Mouse (Mus musculus): Measurements from ENCODE around the gene Rab3a. TPM values are rescaled to one million over a fixed set of nuclear protein-coding genes. Genes with fewer than 3 reads are reported as not detected.
A peak's percentile ranks its signal among the peaks of the same experiment; 100 is the strongest.

Rab3a gene
- polyA plus RNA-seq, 2 experiments, result 1.6 to 2.7 TPM

GRCm38 (mm10) chr8:70713991-70714390, 40.5 kb upstream of the Rab3a start:
- no peak overlapping the region for H3K27ac ChIP-seq
- H3K9ac ChIP-seq (replicated peaks), result no peak overlapping the region
- no peak for TF ChIP-seq EP300 (IDR thresholded peaks at IDR 0.05; ENCODE audit: low read depth)
- no peak for TF ChIP-seq CTCF (IDR thresholded peaks at IDR 0.05; ENCODE audit: low read depth)
- no peaks in the 10 kb centered on the region for H3K4me1 ChIP-seq (replicated peaks; ENCODE audit: control insufficient read depth in 2 of 2, insufficient read depth in 2 of 2, low read length in 1 of 2)
- no peaks in the 10 kb centered on the region; the same call in 1 of the 2 replicates for H3K27me3 ChIP-seq (ENCODE audit: control insufficient read depth, insufficient read depth, low read length)
- no peak overlapping the region for H3K4me2 ChIP-seq (ENCODE audit: low read depth)
- ATAC-seq (ENCODE audit: insufficient read depth) (no peak), DNase-seq (ENCODE audit: low read depth in 3 of 3, low spot score in 3 of 3) (no peak)
- no peaks in the 10 kb centered on the region for H3K36me3 ChIP-seq (replicated peaks; ENCODE audit: control insufficient read depth, insufficient read depth, low read depth)
- H3K4me3 ChIP-seq (ENCODE audit: insufficient read depth in 1 of 2, low read depth in 2 of 2, low read length in 2 of 2), result no peak overlapping the region
- 71% methylated on average over 7 of the region's 7 CpGs for WGBS (ENCODE audit: insufficient replicate concordance)
- no peaks in the 10 kb centered on the region for H3K9me3 ChIP-seq (ENCODE audit: control insufficient read depth, low read length)

DNA sequence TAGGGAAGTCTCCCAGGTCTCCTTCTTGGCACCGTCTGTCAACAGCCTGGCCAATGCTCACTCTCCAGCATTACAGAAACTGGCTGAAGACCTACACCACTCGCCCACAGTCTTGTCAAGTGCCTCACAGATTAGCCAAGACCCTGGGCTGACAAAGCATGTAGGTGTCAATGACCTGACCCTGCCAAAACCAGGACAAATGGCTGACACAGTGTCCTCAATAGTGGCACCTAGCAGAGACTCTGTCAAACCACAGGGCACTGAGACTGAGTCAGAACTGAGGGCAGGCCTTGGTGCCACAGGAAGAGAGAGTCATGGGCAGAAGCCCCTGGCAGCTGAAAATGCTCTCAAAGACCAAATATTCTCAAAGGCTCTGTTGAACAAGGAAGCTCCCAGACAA, 39.4 kb upstream of the Rab3a start:
- TF ChIP-seq CTCF (IDR thresholded peaks at IDR 0.05; ENCODE audit: low read depth), result no peak
- no peak for TF ChIP-seq EP300 (IDR thresholded peaks at IDR 0.05; ENCODE audit: low read depth)
- Histone ChIP-seq H3K9ac (replicated peaks) (no peak overlapping the region), H3K27ac (no peak overlapping the region), H3K36me3 (replicated peaks; ENCODE audit: control insufficient read depth, insufficient read depth, low read depth) (no peaks in the 10 kb centered on the region), H3K9me3 (ENCODE audit: control insufficient read depth, low read length) (no peaks in the 10 kb centered on the region), H3K4me1 (replicated peaks; ENCODE audit: control insufficient read depth in 2 of 2, insufficient read depth in 2 of 2, low read length in 1 of 2) (no peaks in the 10 kb centered on the region), H3K4me2 (ENCODE audit: low read depth) (no peak overlapping the region), H3K27me3 (ENCODE audit: control insufficient read depth, insufficient read depth, low read length) (no peaks in the 10 kb centered on the region; the same call in 1 of the 2 replicates), H3K4me3 (ENCODE audit: insufficient read depth in 1 of 2, low read depth in 2 of 2, low read length in 2 of 2) (no peak overlapping the region)
- DNase-seq (ENCODE audit: low read depth in 3 of 3, low spot score in 3 of 3) (no peak), ATAC-seq (ENCODE audit: insufficient read depth) (no peak)
- 41% methylated on average over 2 of the region's 2 CpGs for WGBS (ENCODE audit: insufficient replicate concordance)

GRCm38 (mm10) chr8:70716521-70717400, 37.7 kb upstream of the Rab3a start:
- Histone ChIP-seq H3K4me1 (replicated peaks; ENCODE audit: control insufficient read depth in 2 of 2, insufficient read depth in 2 of 2, low read length in 1 of 2) (no peaks in the 10 kb centered on the region), H3K27ac (no peak overlapping the region), H3K36me3 (replicated peaks; ENCODE audit: control insufficient read depth, insufficient read depth, low read depth) (no peaks in the 10 kb centered on the region), H3K27me3 (ENCODE audit: control insufficient read depth, insufficient read depth, low read length) (no peaks in the 10 kb centered on the region; the same call in 1 of the 2 replicates), H3K4me2 (ENCODE audit: low read depth) (no peak overlapping the region), H3K9me3 (ENCODE audit: control insufficient read depth, low read length) (no peaks in the 10 kb centered on the region), H3K4me3 (ENCODE audit: insufficient read depth in 1 of 2, low read depth in 2 of 2, low read length in 2 of 2) (no peak overlapping the region), H3K9ac (replicated peaks) (no peak overlapping the region)
- WGBS (ENCODE audit: insufficient replicate concordance), result 69% methylated on average over 40 of the region's 40 CpGs
- ATAC-seq (ENCODE audit: insufficient read depth), result no peak
- no peak for DNase-seq (ENCODE audit: low read depth in 3 of 3, low spot score in 3 of 3)
- TF ChIP-seq CTCF (IDR thresholded peaks at IDR 0.05; ENCODE audit: low read depth) (no peak), EP300 (IDR thresholded peaks at IDR 0.05; ENCODE audit: low read depth) (no peak)

- Histone ChIP-seq H3K9ac (replicated peaks) (no peak within 1 kb of the TSS), H3K27ac (no peak within 1 kb of the TSS), H3K4me2 (ENCODE audit: low read depth) (no peak within 1 kb of the TSS), H3K27me3 (ENCODE audit: control insufficient read depth, insufficient read depth, low read length) (no peaks in the 10 kb centered on the region; the same call in 1 of the 2 replicates), H3K4me3 (ENCODE audit: insufficient read depth in 1 of 2, low read depth in 2 of 2, low read length in 2 of 2) (no peak within 1 kb of the TSS), H3K9me3 (ENCODE audit: control insufficient read depth, low read length) (no peaks in the 10 kb centered on the region), H3K36me3 (replicated peaks; ENCODE audit: control insufficient read depth, insufficient read depth, low read depth) (no peaks in the 10 kb centered on the region), H3K4me1 (replicated peaks; ENCODE audit: control insufficient read depth in 2 of 2, insufficient read depth in 2 of 2, low read length in 1 of 2) (no peaks in the 10 kb centered on the region)
- TF ChIP-seq EP300 (IDR thresholded peaks at IDR 0.05; ENCODE audit: low read depth), result no peak
- peak; percentile 97 for TF ChIP-seq CTCF (IDR thresholded peaks at IDR 0.05; ENCODE audit: low read depth)
- peak; percentile 46; the same call in 1 of the 2 replicates for ATAC-seq (ENCODE audit: insufficient read depth)
- peak in 1 of 3 experiments; percentile 23 for DNase-seq (ENCODE audit: low read depth in 3 of 3, low spot score in 3 of 3)
- WGBS (ENCODE audit: insufficient replicate concordance), result 2% methylated on average over 19 of the region's 19 CpGs
Observed at GRCm38 (mm10) chr8:70718297-70718696, 36.2 kb upstream of the Rab3a start, which contains the start of gene Gm3336. Gm3336 (plus strand) TSS chr8:70718543.

DNA sequence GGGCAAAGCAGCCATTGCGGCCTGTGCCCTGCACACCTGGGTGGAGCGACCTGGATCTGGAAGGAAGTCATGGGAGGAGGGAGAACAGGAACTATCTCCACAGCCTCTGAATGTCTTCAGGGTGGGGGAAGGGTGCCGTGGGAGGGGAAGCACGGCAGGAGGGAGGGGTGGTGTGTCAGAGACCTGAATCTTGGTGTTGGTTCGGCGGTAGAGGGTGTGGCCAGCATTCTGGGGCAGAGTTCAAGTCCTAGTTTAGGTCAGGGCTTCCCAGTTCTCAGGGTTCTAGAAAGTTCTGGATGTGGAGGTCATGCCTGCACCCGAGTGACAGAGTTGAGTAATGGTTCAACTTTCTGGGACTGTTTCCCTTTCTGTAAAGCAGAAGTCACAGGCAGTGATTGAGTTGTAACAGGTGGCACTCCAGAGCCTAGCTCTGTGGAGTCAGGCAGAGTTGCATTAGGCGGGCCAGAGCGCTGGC, 34.6 kb upstream of the Rab3a start:
- H3K4me2 ChIP-seq (ENCODE audit: low read depth), result no peak overlapping the region
- no peak overlapping the region for H3K4me3 ChIP-seq (ENCODE audit: insufficient read depth in 1 of 2, low read depth in 2 of 2, low read length in 2 of 2)
- H3K4me1 ChIP-seq (replicated peaks; ENCODE audit: control insufficient read depth in 2 of 2, insufficient read depth in 2 of 2, low read length in 1 of 2), result no peaks in the 10 kb centered on the region
- no peak for TF ChIP-seq EP300 (IDR thresholded peaks at IDR 0.05; ENCODE audit: low read depth)
- TF ChIP-seq CTCF (IDR thresholded peaks at IDR 0.05; ENCODE audit: low read depth), result no peak
- H3K27ac ChIP-seq, result no peak overlapping the region
- no peaks in the 10 kb centered on the region for H3K36me3 ChIP-seq (replicated peaks; ENCODE audit: control insufficient read depth, insufficient read depth, low read depth)
- H3K9ac ChIP-seq (replicated peaks), result no peak overlapping the region
- DNase-seq (ENCODE audit: low read depth in 3 of 3, low spot score in 3 of 3), result no peak
- WGBS (ENCODE audit: insufficient replicate concordance), result 28% methylated on average over 9 of the region's 9 CpGs
- no peaks in the 10 kb centered on the region for H3K9me3 ChIP-seq (ENCODE audit: control insufficient read depth, low read length)
- no peak for ATAC-seq (ENCODE audit: insufficient read depth)
- H3K27me3 ChIP-seq (ENCODE audit: control insufficient read depth, insufficient read depth, low read length), result no peaks in the 10 kb centered on the region; the same call in 1 of the 2 replicates
